ENCODE assay signal across 9 mouse cellular contexts in the genomic region with DNA sequence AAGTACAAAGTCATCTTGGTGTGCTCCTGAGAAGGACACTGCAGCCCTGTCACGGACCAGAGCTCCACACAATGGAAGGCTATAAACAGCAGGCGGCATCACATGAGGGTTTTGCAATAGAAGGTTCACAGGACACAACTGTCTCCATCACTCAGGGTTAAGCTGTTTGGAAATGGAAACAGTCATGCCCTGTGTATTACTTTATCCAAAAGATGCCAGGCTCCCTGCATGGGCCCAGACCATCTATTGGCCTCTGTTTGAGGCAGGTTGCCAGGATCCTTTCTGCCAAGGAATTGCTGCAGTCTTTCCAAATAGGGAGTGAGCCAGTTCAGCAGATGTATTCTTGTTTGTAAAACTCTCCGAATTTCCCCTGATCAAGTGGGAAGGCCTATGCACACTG. TPM values are rescaled to one million over a fixed set of nuclear protein-coding genes. Genes with fewer than 3 reads are reported as not detected.
A peak's percentile ranks its signal among the peaks of the same experiment; 100 is the strongest.
DNase-seq lines count a peak whose midpoint lies in the region; TF ChIP-seq lines count a peak whose summit lies in the region.
"Had no signal": no experiment of that assay in that cellular context is flagged by ENCODE, and none has a peak within 500 bp of the region (broad histone marks: within the 10 kb centered on the region; RNA-seq: fewer than 3 reads in every experiment).

No protein-coding gene starts in this region.

- no peak for TF ChIP-seq POLR2A in heart, adult 2 months (IDR thresholded peaks at IDR 0.05; ENCODE audit: insufficient read depth, low read depth, low read length)

- no peak for TF ChIP-seq CTCF in heart, adult 2 months (IDR thresholded peaks at IDR 0.05)

- peak; percentile 36 to 57 for DNase-seq in heart, adult 2 months
- no peak for DNase-seq in heart, embryonic 10.5 days (ENCODE audit: low spot score)
- DNase-seq in right cerebral cortex, postnatal 4 days, result peak; percentile 57
- DNase-seq in right cerebral cortex, postnatal 36 days (ENCODE audit: low spot score in 2 of 2), result no peak
- DNase-seq in heart, adult 9 months (ENCODE audit: low spot score in 2 of 2), result peak; percentile 15 to 19
- peak; percentile 52 for DNase-seq in skeletal muscle tissue, adult 2 months (ENCODE audit: low read depth, low spot score)
- DNase-seq in thymus, postnatal 10 days (ENCODE audit: low spot score in 2 of 2), result no peak
- no peak for DNase-seq in kidney, postnatal 10 days

- H3K36me3 ChIP-seq in heart, adult 2 months (ENCODE audit: control insufficient read depth, insufficient read depth, low read length), result no peaks in the 10 kb centered on the region
- H3K36me3 ChIP-seq in heart, embryonic 10.5 days, result no peaks in the 10 kb centered on the region
- H3K36me3 ChIP-seq: neural tube, embryonic 13.5 days had no signal

- no peaks in the 10 kb centered on the region for H3K27me3 ChIP-seq in heart, adult 2 months (ENCODE audit: control insufficient read depth, insufficient read depth, low read length)
- H3K27me3 ChIP-seq in heart, embryonic 10.5 days (ENCODE audit: insufficient read depth, poor library complexity, severe bottlenecking), result no peaks in the 10 kb centered on the region
- H3K27me3 ChIP-seq: neural tube, embryonic 13.5 days had no signal

- H3K79me2 ChIP-seq in heart, adult 2 months (replicated peaks; ENCODE audit: control insufficient read depth, insufficient read depth, low read length), result no peaks in the 10 kb centered on the region

- H3K9ac ChIP-seq in heart, adult 2 months (ENCODE audit: low read depth, low read length), result no peak overlapping the region
- H3K9ac ChIP-seq: neural tube, embryonic 13.5 days had no signal

- intact Hi-C loops in heart, adult 2 months (cut with DNase I), result loop anchor here (10.0 kb wide), 1 partner anchor 862 kb away; no protein-coding TSS in a partner anchor

- no peaks in the 10 kb centered on the region for H3K9me3 ChIP-seq in heart, embryonic 10.5 days
- H3K9me3 ChIP-seq: neural tube, embryonic 13.5 days had no signal

- H3K4me3 ChIP-seq in heart, adult 2 months, result no peak overlapping the region
- no peak overlapping the region for H3K4me3 ChIP-seq in heart, embryonic 10.5 days
- H3K4me3 ChIP-seq: neural tube, embryonic 13.5 days had no signal

- H3K27ac ChIP-seq in heart, adult 2 months, result no peak overlapping the region
- no peak overlapping the region for H3K27ac ChIP-seq in heart, embryonic 10.5 days
- H3K27ac ChIP-seq: neural tube, embryonic 13.5 days had no signal

- 49% methylated on average over 3 of the region's 3 CpGs for WGBS in heart, adult 2 months
- 88% methylated on average over 3 of the region's 3 CpGs for WGBS in heart, embryonic 10.5 days

- 0 out of 2 replicates have a peak, but pooled peaks have one; percentile 43 for TF ChIP-seq EP300 in heart, adult 2 months (IDR thresholded peaks at IDR 0.05; ENCODE audit: insufficient read depth, low read depth, low read length)

- no peaks in the 10 kb centered on the region for H3K4me1 ChIP-seq in heart, adult 2 months (ENCODE audit: control insufficient read depth, insufficient read depth, low read length)
- 0 out of 2 replicates have a peak, but pooled peaks cover 5% of the 10 kb centered on the region for H3K4me1 ChIP-seq in heart, embryonic 10.5 days

RNA-seq across cellular contexts. Expression of gene Cdk1, which starts 26.3 kb away (rescaled TPM):
- total RNA-seq in heart, adult 2 months (2021), result 1 to 10 TPM in 1 of 2 experiments, under 1 TPM in 1; 0.52 to 1.1 TPM
- polyA plus RNA-seq in heart, adult 2 months (2012; rRNA removed), result 1.1 and 3.2 TPM in 2 replicates
- polyA plus RNA-seq in heart, embryonic 10.5 days (2016; fragmentation: Nextera tagmentation; extraction: Ambion mirVana), result 411 and 465 TPM in 2 replicates

Comparison
In these comparisons a context has a peak if more than half of its experiments do, and no peak if none do; other contexts are left out.
1. DNase-seq: peak in heart, adult 2 months (2 of 2), right cerebral cortex, postnatal 4 days (single experiment), heart, adult 9 months (2 of 2) and skeletal muscle tissue, adult 2 months (single experiment); none in heart, embryonic 10.5 days (single experiment), right cerebral cortex, postnatal 36 days (0 of 2), thymus, postnatal 10 days (0 of 2) and kidney, postnatal 10 days (single experiment).
2. RNA of gene Cdk1, which starts 26.3 kb away (polyA plus RNA-seq): 411 to 465 TPM in heart, embryonic 10.5 days; 1.1 to 3.2 TPM in heart, adult 2 months; every median in the first group is over 10 times any median in the second.